Mouse (Mus musculus) intestine, postnatal 0 days (tissue): ENCODE data around the gene Slc12a5. TPM values are rescaled to one million over a fixed set of nuclear protein-coding genes. Genes with fewer than 3 reads are reported as not detected.

Source experiments
- ATAC-seq: fragments of 200-750 bp; cut with Nextera tagmentation; 2 replicates; pipeline ENCODE4 v1.8.0; 2017; ENCODE audit warnings: mild to moderate bottlenecking, moderate TSS enrichment, moderate library complexity
- H3K27ac ChIP-seq: fragments of 300-500 bp; sonication (generic); 2 replicates; pipeline ENCODE4 v1.5.1; 2014; ENCODE audit warnings: mild to moderate bottlenecking, low read depth, low read length, moderate library complexity
- H3K27me3 ChIP-seq: fragments of 300-500 bp; sonication (generic); replicated peaks from 2 replicates; pipeline ENCODE4 v1.6.1; 2014; ENCODE audit warnings: low read length, mixed read lengths; ENCODE audit not compliant: control insufficient read depth, insufficient read depth
- H3K36me3 ChIP-seq: fragments of 300-500 bp; sonication (generic); 2 replicates; pipeline ENCODE4 v1.6.1; 2014; ENCODE audit warnings: mild to moderate bottlenecking, moderate library complexity; ENCODE audit not compliant: control insufficient read depth, insufficient read depth
- H3K4me1 ChIP-seq: fragments of 300-500 bp; sonication (generic); replicated peaks from 2 replicates; pipeline ENCODE4 v1.6.1; 2014; ENCODE audit warnings: antibody characterized with exemption, low read length, mixed read lengths; ENCODE audit not compliant: control insufficient read depth, insufficient read depth
- H3K4me2 ChIP-seq: fragments of 300-500 bp; sonication (generic); replicated peaks from 2 replicates; pipeline ENCODE4 v1.6.1; 2014; ENCODE audit warnings: low read depth, mild to moderate bottlenecking, moderate library complexity
- H3K4me3 ChIP-seq: fragments of 300-500 bp; sonication (generic); 2 replicates; pipeline ENCODE4 v1.5.1; 2014; ENCODE audit warnings: low read depth, low read length
- H3K9ac ChIP-seq: fragments of 300-500 bp; sonication (generic); 2 replicates; pipeline ENCODE4 v1.6.1; 2014; ENCODE audit warnings: mild to moderate bottlenecking, low read depth, low read length
- H3K9me3 ChIP-seq: fragments of 300-500 bp; sonication (generic); 2 replicates; pipeline ENCODE4 v1.6.1; 2016; ENCODE audit warnings: mixed run types; ENCODE audit not compliant: control insufficient read depth
- CTCF ChIP-seq: sonication (generic); IDR thresholded peaks from 2 replicates; pipeline ENCODE4 v1.5.1; 2016; ENCODE audit warnings: low read depth, mild to moderate bottlenecking, control low read depth, antibody characterized with exemption, moderate library complexity
- WGBS: fragments of 180-500 bp; shearing (Covaris S2); extraction: QIAGEN DNeasy Blood & Tissue Kit; methylation state at CpG from one replicate; pipeline ENCODE4 v1.1.7; 2014; 5-methylcytosine and 5-hydroxymethylcytosine counted together
- polyA plus RNA-seq: library from polyadenylated mRNA; unstranded; fragments of >200 nt; fragmentation: Nextera tagmentation; extraction: Ambion mirVana; gene quantifications from 2 replicates; pipeline ENCODE4 v1.2.1, GENCODE M21; 2015

Gene Slc12a5
- polyA plus RNA-seq, 1 experiment from 2014 or later, result 0.09 TPM

DNA sequence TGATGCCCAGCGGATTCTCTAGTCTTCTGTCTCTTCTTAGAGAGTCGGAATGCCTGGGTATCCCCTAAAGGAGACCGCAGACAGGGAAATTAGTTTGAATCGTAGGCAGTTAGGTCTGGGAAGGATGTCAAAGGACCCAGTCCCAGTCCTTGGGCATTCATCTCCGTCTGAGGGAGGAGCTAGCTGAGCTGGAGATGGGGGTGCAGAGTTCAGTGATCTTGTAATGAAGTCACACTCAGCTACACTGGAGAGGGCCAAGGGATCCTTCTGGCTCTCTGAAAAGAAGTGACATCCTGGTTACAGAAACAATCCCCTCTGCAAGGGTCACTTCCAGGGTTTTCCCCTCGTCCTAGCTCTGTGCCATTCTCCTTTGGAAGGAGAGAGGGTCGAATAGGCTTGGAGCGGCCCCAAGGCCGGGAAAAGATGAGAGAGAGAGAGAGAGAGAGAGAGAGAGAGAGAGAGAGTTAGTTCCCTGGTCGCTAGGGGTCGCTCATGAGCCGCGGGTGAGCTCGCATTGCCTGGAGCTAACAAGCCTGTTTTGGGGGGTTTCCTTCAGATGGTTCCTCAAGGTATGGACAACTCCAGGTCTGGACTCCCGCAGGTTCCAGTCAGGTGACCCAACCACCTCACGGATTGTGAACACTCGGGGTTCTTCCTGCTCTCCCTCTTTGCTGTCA, 1.0 kb downstream of the Slc12a5 start:
- no peaks in the 10 kb centered on the region for H3K9me3 ChIP-seq
- 11% methylated on average over 17 of the region's 17 CpGs for WGBS
- peaks cover 3% of the 10 kb centered on the region for H3K27me3 ChIP-seq
- no peaks in the 10 kb centered on the region for H3K36me3 ChIP-seq
- H3K4me1 ChIP-seq, result peaks cover 4% of the 10 kb centered on the region; the same call in 1 of the 2 replicates
- peak; percentile 83 for TF ChIP-seq CTCF
- H3K4me2 ChIP-seq, result peak overlapping the region; percentile 80
- H3K4me3 ChIP-seq, result no peak overlapping the region
- H3K9ac ChIP-seq, result no peak overlapping the region
- no peak overlapping the region for H3K27ac ChIP-seq
- peak; percentile 28 for ATAC-seq

- H3K27ac ChIP-seq, result no peak overlapping the region
- no peak overlapping the region for H3K4me2 ChIP-seq
- H3K27me3 ChIP-seq, result peaks cover 8% of the 10 kb centered on the region
- no peak overlapping the region for H3K9ac ChIP-seq
- H3K9me3 ChIP-seq, result no peaks in the 10 kb centered on the region
- peaks cover 4% of the 10 kb centered on the region; the same call in 1 of the 2 replicates for H3K4me1 ChIP-seq
- 51% methylated on average over 7 of the region's 7 CpGs for WGBS
- no peaks in the 10 kb centered on the region for H3K36me3 ChIP-seq
- no peak for TF ChIP-seq CTCF
- H3K4me3 ChIP-seq, result no peak overlapping the region
- no peak for ATAC-seq
Measured at GRCm38 (mm10) chr2:164962183-164962580, 1.6 kb downstream of the Slc12a5 start.

DNA sequence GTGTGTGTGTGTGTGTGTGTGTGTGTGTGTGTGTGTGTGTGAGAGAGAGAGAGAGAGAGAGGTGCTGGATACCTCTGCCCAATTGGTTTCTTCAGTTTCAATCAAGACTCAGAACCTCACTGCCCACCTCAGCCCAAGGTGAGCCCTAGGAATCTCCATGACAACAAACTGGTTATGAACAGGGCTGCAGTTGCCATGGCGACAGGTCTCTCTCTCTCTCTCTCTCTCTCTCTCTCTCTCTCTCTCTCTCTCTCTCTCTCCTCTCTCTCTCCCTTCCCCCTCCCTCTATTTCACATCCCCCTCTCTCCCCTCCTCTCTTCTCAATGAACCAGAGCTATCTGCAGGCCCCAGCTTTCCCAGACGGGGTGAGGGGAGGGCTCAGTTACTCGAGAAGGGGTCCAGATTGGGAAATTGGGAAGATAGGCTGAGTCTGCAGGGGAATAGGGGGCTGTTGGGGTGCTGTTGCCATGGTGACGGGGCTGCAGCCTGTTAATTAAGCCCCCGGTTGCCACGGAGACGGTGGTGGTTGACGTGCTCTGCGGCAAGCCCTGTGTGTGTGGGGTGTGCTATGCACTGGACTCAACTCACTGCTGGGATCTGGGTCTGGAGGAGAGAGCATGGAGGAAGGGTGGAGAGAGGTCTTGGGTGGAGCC, 3.8 kb downstream of the Slc12a5 start:
- ATAC-seq, result no peak
- WGBS, result 57% methylated on average over 9 of the region's 9 CpGs
- Histone ChIP-seq H3K4me1 (peaks cover 4% of the 10 kb centered on the region; the same call in 1 of the 2 replicates), H3K9me3 (no peaks in the 10 kb centered on the region), H3K27ac (no peak overlapping the region), H3K4me2 (no peak overlapping the region), H3K4me3 (no peak overlapping the region), H3K27me3 (peaks cover 30% of the 10 kb centered on the region), H3K36me3 (no peaks in the 10 kb centered on the region), H3K9ac (no peak overlapping the region)
- no peak for TF ChIP-seq CTCF

DNA sequence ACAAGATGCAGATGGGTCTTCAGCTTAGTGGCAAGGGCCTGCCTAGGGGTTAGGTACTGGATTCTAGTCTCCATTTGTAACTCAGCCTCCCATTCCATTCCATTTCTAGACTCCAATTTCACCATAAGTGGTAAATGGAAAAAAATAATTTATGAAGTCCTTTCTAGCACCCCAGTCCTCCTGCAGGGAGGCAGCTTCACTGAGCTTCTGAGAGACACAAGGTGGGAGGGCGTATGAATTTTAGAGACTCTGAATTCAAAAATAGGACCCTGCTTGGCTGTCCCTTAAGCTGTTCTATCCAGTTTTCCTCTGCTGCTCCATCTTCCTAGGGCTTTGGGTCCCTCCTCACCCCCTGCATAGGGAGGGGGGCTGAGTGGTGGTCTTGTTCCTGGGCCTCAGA, 4.4 kb downstream of the Slc12a5 start:
- ATAC-seq, result no peak
- 88% methylated on average over 1 of the region's 1 CpGs for WGBS
- Histone ChIP-seq H3K9me3 (no peaks in the 10 kb centered on the region), H3K4me3 (no peak overlapping the region), H3K27ac (no peak overlapping the region), H3K4me2 (no peak overlapping the region), H3K36me3 (no peaks in the 10 kb centered on the region), H3K4me1 (peaks cover 4% of the 10 kb centered on the region; the same call in 1 of the 2 replicates), H3K9ac (no peak overlapping the region), H3K27me3 (peaks cover 36% of the 10 kb centered on the region)
- TF ChIP-seq CTCF, result no peak

DNA sequence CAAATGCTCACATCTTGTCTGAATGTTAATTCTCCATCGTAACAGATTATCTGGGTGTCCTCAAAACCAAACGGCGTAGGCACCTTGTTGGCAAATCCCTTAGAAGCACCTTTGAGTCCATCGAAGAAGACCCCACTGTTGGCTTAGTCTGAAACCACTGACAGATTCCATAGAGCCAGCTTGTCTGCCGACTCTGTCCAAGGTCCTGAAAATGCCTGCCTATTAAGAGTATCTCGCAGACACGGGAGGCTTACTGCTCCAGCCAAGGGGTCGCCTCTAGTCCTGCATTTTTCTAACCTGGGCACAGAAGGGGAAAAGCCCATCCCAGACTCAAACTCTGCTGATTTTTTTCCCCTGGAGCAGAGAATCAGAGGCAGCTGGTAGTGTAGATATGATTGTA, 5.8 kb downstream of the Slc12a5 start:
- no peaks in the 10 kb centered on the region for H3K4me1 ChIP-seq
- no peak for ATAC-seq
- no peaks in the 10 kb centered on the region for H3K9me3 ChIP-seq
- no peak overlapping the region for H3K27ac ChIP-seq
- H3K9ac ChIP-seq, result no peak overlapping the region
- TF ChIP-seq CTCF, result no peak
- no peak overlapping the region for H3K4me2 ChIP-seq
- WGBS, result 18% methylated on average over 8 of the region's 8 CpGs
- peaks cover 50% of the 10 kb centered on the region for H3K27me3 ChIP-seq
- no peak overlapping the region for H3K4me3 ChIP-seq
- no peaks in the 10 kb centered on the region for H3K36me3 ChIP-seq

DNA sequence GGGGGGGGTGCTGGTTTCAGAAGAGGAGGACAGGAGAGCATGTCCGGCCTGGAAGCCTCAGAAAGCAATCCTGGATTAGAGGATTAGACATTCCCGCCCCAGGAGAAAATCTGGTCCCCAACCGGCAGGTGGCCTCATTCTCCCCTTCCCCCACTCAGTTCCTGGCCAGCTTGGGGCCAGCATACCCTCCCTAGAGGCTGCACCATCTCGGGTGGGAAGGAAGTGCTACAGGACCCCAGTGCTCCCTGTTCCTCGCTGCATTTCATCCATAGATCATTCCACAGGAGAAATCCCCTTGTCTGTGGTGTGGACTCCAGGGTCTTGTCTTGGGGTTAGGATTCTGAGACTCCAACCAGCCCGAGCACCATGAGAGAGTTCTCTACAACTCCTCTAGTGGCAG, 6.6 kb downstream of the Slc12a5 start:
- H3K4me2 ChIP-seq, result no peak overlapping the region
- 15% methylated on average over 6 of the region's 6 CpGs for WGBS
- H3K9me3 ChIP-seq, result no peaks in the 10 kb centered on the region
- H3K9ac ChIP-seq, result no peak overlapping the region
- peaks cover 52% of the 10 kb centered on the region for H3K27me3 ChIP-seq
- H3K4me1 ChIP-seq, result no peaks in the 10 kb centered on the region
- H3K36me3 ChIP-seq, result no peaks in the 10 kb centered on the region
- H3K4me3 ChIP-seq, result no peak overlapping the region
- ATAC-seq, result no peak
- TF ChIP-seq CTCF, result no peak
- H3K27ac ChIP-seq, result no peak overlapping the region
